Mouse (Mus musculus) erythroblast, adult 5-6 weeks (primary cell): Measurements from ENCODE around the gene Slc8a2. TPM values are rescaled to one million over a fixed set of nuclear protein-coding genes. Genes with fewer than 3 reads are reported as not detected.

Source experiments
- ATAC-seq: replicated peaks from 2 replicates; pipeline ENCODE4 v1.8.0; 2016; ENCODE audit warnings: moderate number of reproducible peaks, mild to moderate bottlenecking, moderate TSS enrichment, inconsistent platforms; ENCODE audit not compliant: poor library complexity, low FRiP score, severe bottlenecking
- total RNA-seq, 2 experiments: library from RNA; stranded (forward) in 1 of 2; stranded (reverse) in 1 of 2; fragments of 150-400 nt in 1 of 2; fragments of 200-764, 138-1000 nt in 1 of 2; gene quantifications; 2 replicates each; pipeline versions ENCODE4 v1.2.3 to v1.2.4; 2015 to 2017; ENCODE audit warnings: low replicate concordance in 2 of 2

The Slc8a2 gene
- total RNA-seq, 2 experiments from 2014 or later = not detected

GRCm38 (mm10) chr7:16203505-16203903 is 73.9 kb downstream of the Slc8a2 start:
- ATAC-seq = no peak

DNA sequence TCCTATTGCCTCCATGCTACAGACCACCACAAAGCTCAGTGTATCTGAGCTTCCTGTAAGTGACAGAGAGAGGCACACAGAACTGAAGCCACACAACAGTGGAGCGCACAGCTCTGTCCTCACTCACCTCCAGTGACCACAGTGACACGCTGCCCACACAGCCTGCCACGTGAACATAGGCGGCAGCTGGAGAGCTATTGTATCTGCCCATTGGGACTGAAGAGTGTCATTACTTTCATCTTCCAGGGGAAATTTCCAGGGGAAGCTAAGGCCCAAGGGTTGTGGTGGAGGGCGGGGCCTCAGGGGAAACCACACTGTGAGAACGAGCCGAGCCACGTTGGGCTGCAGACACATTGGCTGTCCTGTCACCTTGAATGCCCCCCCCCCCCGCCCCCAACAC is 75.2 kb downstream of the Slc8a2 start:
- no peak for ATAC-seq

DNA sequence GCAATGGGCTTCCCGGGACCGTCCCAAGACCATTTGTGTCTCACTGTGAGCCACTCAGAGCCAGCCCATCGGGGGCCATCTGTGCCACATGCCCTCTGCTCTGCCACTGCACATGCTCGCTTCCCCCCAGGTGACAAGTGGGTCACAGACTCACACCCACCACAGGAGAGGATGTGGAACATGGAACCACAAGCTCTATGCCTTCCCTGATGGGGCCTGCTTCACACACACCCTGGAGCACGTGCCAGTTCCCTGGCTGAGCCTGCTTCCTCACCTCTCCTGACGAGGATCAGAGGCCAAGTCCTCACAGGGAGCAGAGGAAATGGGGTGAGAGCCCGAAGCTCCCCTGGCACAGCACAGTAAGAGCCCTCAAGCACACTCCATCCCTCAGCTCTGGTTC is 77.5 kb downstream of the Slc8a2 start:
- no peak for ATAC-seq

- no peak for ATAC-seq
Measured at GRCm38 (mm10) chr7:16207496-16207895, 77.9 kb downstream of the Slc8a2 start.

GRCm38 (mm10) chr7:16208781-16209665 is 79.4 kb downstream of the Slc8a2 start:
- ATAC-seq = no peak

Other genes starting within 250 kb of the Slc8a2 start
- gene Crx, start 249.9 kb upstream of the Slc8a2 start, total RNA-seq (2015; ENCODE audit: low replicate concordance) = not detected in 2 replicates
- not detected in 2 replicates for gene Crx, start 249.9 kb upstream of the Slc8a2 start, total RNA-seq (2017; ENCODE audit: low replicate concordance)
- not detected in 2 replicates for gene Crxos, start 247.2 kb upstream of the Slc8a2 start, total RNA-seq (2015; ENCODE audit: low replicate concordance)
- gene Crxos, start 247.2 kb upstream of the Slc8a2 start, total RNA-seq (2017; ENCODE audit: low replicate concordance) = not detected in 2 replicates
- 36.8 and 50.1 TPM in 2 replicates for gene Selenow, start 207.4 kb upstream of the Slc8a2 start, total RNA-seq (2015; ENCODE audit: low replicate concordance)
- gene Selenow, start 207.4 kb upstream of the Slc8a2 start, total RNA-seq (2017; ENCODE audit: low replicate concordance) = 7.5 and 11.2 TPM in 2 replicates
- 14.6 and 17.3 TPM in 2 replicates for gene Nop53, start 183.8 kb upstream of the Slc8a2 start, total RNA-seq (2015; ENCODE audit: low replicate concordance)
- 60.2 and 75.8 TPM in 2 replicates for gene Nop53, start 183.8 kb upstream of the Slc8a2 start, total RNA-seq (2017; ENCODE audit: low replicate concordance)
- gene Ehd2, start 162.3 kb upstream of the Slc8a2 start, total RNA-seq (2015; ENCODE audit: low replicate concordance) = 0.21 and 0.58 TPM in 2 replicates
- 0.09 and 0.14 TPM in 2 replicates for gene Ehd2, start 162.3 kb upstream of the Slc8a2 start, total RNA-seq (2017; ENCODE audit: low replicate concordance)
- 6.5 and 20.9 TPM in 2 replicates for gene Bicra, start 81.9 kb upstream of the Slc8a2 start, total RNA-seq (2015; ENCODE audit: low replicate concordance)
- 0.14 and 2.2 TPM in 2 replicates for gene Bicra, start 81.9 kb upstream of the Slc8a2 start, total RNA-seq (2017; ENCODE audit: low replicate concordance)
- not detected in 2 replicates for gene Zfp541, start 68.0 kb upstream of the Slc8a2 start, total RNA-seq (2015; ENCODE audit: low replicate concordance)
- 0.28 TPM in 1 of 2 replicates, not detected in the other for gene Zfp541, start 68.0 kb upstream of the Slc8a2 start, total RNA-seq (2017; ENCODE audit: low replicate concordance)
- gene Napa, start 31.4 kb upstream of the Slc8a2 start, total RNA-seq (2015; ENCODE audit: low replicate concordance) = 106 and 149 TPM in 2 replicates
- 82.2 and 96.3 TPM in 2 replicates for gene Napa, start 31.4 kb upstream of the Slc8a2 start, total RNA-seq (2017; ENCODE audit: low replicate concordance)
- gene Kptn, start 9.9 kb upstream of the Slc8a2 start, total RNA-seq (2015; ENCODE audit: low replicate concordance) = 2.3 and 2.5 TPM in 2 replicates
- gene Kptn, start 9.9 kb upstream of the Slc8a2 start, total RNA-seq (2017; ENCODE audit: low replicate concordance) = 3.3 and 12.5 TPM in 2 replicates
- gene Meis3, start 45.3 kb downstream of the Slc8a2 start, total RNA-seq (2015; ENCODE audit: low replicate concordance) = not detected in 2 replicates
- 0.28 and 1.7 TPM in 2 replicates for gene Meis3, start 45.3 kb downstream of the Slc8a2 start, total RNA-seq (2017; ENCODE audit: low replicate concordance)
- gene Dhx34, start 92.2 kb downstream of the Slc8a2 start, total RNA-seq (2015; ENCODE audit: low replicate concordance) = 1.5 and 13.1 TPM in 2 replicates
- gene Dhx34, start 92.2 kb downstream of the Slc8a2 start, total RNA-seq (2017; ENCODE audit: low replicate concordance) = 1.0 and 3.1 TPM in 2 replicates
- 3.3 and 6.3 TPM in 2 replicates for gene C5ar2, start 114.3 kb downstream of the Slc8a2 start, total RNA-seq (2015; ENCODE audit: low replicate concordance)
- gene C5ar2, start 114.3 kb downstream of the Slc8a2 start, total RNA-seq (2017; ENCODE audit: low replicate concordance) = 1.7 and 3.1 TPM in 2 replicates
- 7.7 and 15.7 TPM in 2 replicates for gene C5ar1, start 129.7 kb downstream of the Slc8a2 start, total RNA-seq (2015; ENCODE audit: low replicate concordance)
- gene C5ar1, start 129.7 kb downstream of the Slc8a2 start, total RNA-seq (2017; ENCODE audit: low replicate concordance) = 2.6 and 7.1 TPM in 2 replicates
- not detected in 2 replicates for gene Inafm1, start 143.8 kb downstream of the Slc8a2 start, total RNA-seq (2015; ENCODE audit: low replicate concordance)
- 2.0 and 4.3 TPM in 2 replicates for gene Inafm1, start 143.8 kb downstream of the Slc8a2 start, total RNA-seq (2017; ENCODE audit: low replicate concordance)
- gene Ccdc9, start 157.0 kb downstream of the Slc8a2 start, total RNA-seq (2015; ENCODE audit: low replicate concordance) = 2.5 and 9.4 TPM in 2 replicates
- 17.7 and 30.0 TPM in 2 replicates for gene Ccdc9, start 157.0 kb downstream of the Slc8a2 start, total RNA-seq (2017; ENCODE audit: low replicate concordance)
- 2.3 TPM in 1 of 2 replicates, not detected in the other for gene Bbc3, start 178.6 kb downstream of the Slc8a2 start, total RNA-seq (2015; ENCODE audit: low replicate concordance)
- 1.5 and 7.5 TPM in 2 replicates for gene Bbc3, start 178.6 kb downstream of the Slc8a2 start, total RNA-seq (2017; ENCODE audit: low replicate concordance)